Mouse (Mus musculus) cerebellum, adult 2 months (tissue): ENCODE data around the gene Ncbp1. TPM values are rescaled to one million over a fixed set of nuclear protein-coding genes. Genes with fewer than 3 reads are reported as not detected.

Source experiments
- DNase-seq, 2 experiments: peaks; one replicate each; pipeline ENCODE4 v3.0.0; 2021
- H3K27ac ChIP-seq: fragments of 200-500 bp; 2 replicates; pipeline ENCODE4 v1.5.1; 2012; ENCODE audit warnings: low read length, control low read depth, inconsistent platforms; ENCODE audit not compliant: insufficient read depth
- H3K27me3 ChIP-seq: fragments of 200-500 bp; 2 replicates; pipeline ENCODE4 v1.6.1; 2012; ENCODE audit warnings: inconsistent platforms, mild to moderate bottlenecking, low read length, moderate library complexity; ENCODE audit not compliant: control insufficient read depth, insufficient read depth
- H3K4me1 ChIP-seq: fragments of 200-500 bp; 2 replicates; pipeline ENCODE4 v1.6.1; 2011; ENCODE audit warnings: low read length; ENCODE audit not compliant: control insufficient read depth, insufficient read depth
- H3K4me3 ChIP-seq: fragments of 200-500 bp; replicated peaks from 2 replicates; pipeline ENCODE3; 2011; ENCODE audit warnings: mild to moderate bottlenecking, low read depth, low read length, control low read depth; ENCODE audit not compliant: insufficient read depth
- CTCF ChIP-seq: fragments of 200-500 bp; IDR thresholded peaks from 2 replicates; pipeline ENCODE4 v1.5.1; 2011; ENCODE audit warnings: low read depth, mild to moderate bottlenecking, control low read depth, low read length, moderate library complexity, borderline replicate concordance; ENCODE audit not compliant: insufficient read depth
- POLR2A ChIP-seq: fragments of 200-500 bp; IDR thresholded peaks from 2 replicates; pipeline ENCODE4 v1.6.1; 2011; ENCODE audit warnings: low read length, control low read depth, borderline replicate concordance; ENCODE audit not compliant: insufficient read depth
- WGBS: fragments of 180-500 bp; shearing (Covaris S2); methylation state at CpG from one replicate; pipeline ENCODE4 v1.1.7; 2018; 5-methylcytosine and 5-hydroxymethylcytosine counted together
- polyA plus RNA-seq: library from polyadenylated mRNA; depleted of rRNA; stranded (reverse); fragments of >200 nt; gene quantifications from 2 replicates; pipeline ENCODE4 v1.2.3, GENCODE M21; 2012

Gene Ncbp1
- polyA plus RNA-seq, 1 experiment = 61.2 TPM

GRCm38 (mm10) chr4:46117536-46117935 lies 20.9 kb upstream of the Ncbp1 start:
- whole genome bisulfite sequencing = 96% methylated on average over 4 of the region's 4 CpGs

GRCm38 (mm10) chr4:46119514-46120094 lies 18.8 kb upstream of the Ncbp1 start:
- Histone ChIP-seq H3K27me3 (no peaks in the 10 kb centered on the region), H3K4me1 (peaks cover 19% of the 10 kb centered on the region), H3K4me3 (no peak overlapping the region), H3K27ac (no peak overlapping the region)
- TF ChIP-seq POLR2A (no peak), CTCF (peak; percentile 56; the same call in 1 of the 2 replicates)
- no peak for DNase-seq
- WGBS = 80% methylated on average over 14 of the region's 14 CpGs

More at GRCm38 (mm10) chr4:46117536-46117935, 20.9 kb upstream of the Ncbp1 start:
- Histone ChIP-seq H3K27ac (no peak overlapping the region), H3K4me3 (no peak overlapping the region), H3K4me1 (peaks cover 19% of the 10 kb centered on the region), H3K27me3 (no peaks in the 10 kb centered on the region)
- no peak for DNase-seq
- TF ChIP-seq POLR2A (no peak), CTCF (no peak)

GRCm38 (mm10) chr4:46120767-46121166 lies 17.6 kb upstream of the Ncbp1 start:
- Histone ChIP-seq H3K27ac (no peak overlapping the region), H3K4me1 (peaks cover 16% of the 10 kb centered on the region), H3K4me3 (no peak overlapping the region), H3K27me3 (no peaks in the 10 kb centered on the region)
- DNase-seq = no peak
- WGBS = 85% methylated on average over 3 of the region's 3 CpGs
- TF ChIP-seq CTCF (no peak), POLR2A (no peak)

- Histone ChIP-seq H3K27me3 (no peaks in the 10 kb centered on the region), H3K4me1 (no peaks in the 10 kb centered on the region), H3K27ac (no peak overlapping the region), H3K4me3 (no peak overlapping the region)
- TF ChIP-seq CTCF = no peak
- no peak for TF ChIP-seq POLR2A
- no peak for DNase-seq
- 90% methylated on average over 6 of the region's 6 CpGs for whole genome bisulfite sequencing
Observed at GRCm38 (mm10) chr4:46123358-46123757, 15.1 kb upstream of the Ncbp1 start.

GRCm38 (mm10) chr4:46126541-46126940 lies 11.9 kb upstream of the Ncbp1 start:
- no peaks in the 10 kb centered on the region for H3K27me3 ChIP-seq
- no peak overlapping the region for H3K4me3 ChIP-seq
- WGBS = 41% methylated on average over 2 of the region's 2 CpGs
- no peaks in the 10 kb centered on the region for H3K4me1 ChIP-seq
- H3K27ac ChIP-seq = no peak overlapping the region
- TF ChIP-seq CTCF (peak; percentile 100), POLR2A (no peak)
- peak; percentile 77 to 86 for DNase-seq

- Histone ChIP-seq H3K4me1 (no peaks in the 10 kb centered on the region), H3K27me3 (no peaks in the 10 kb centered on the region), H3K4me3 (no peak overlapping the region), H3K27ac (no peak overlapping the region)
- WGBS = 73% methylated on average over 8 of the region's 8 CpGs
- TF ChIP-seq CTCF (no peak), POLR2A (no peak)
- no peak for DNase-seq
Observed at GRCm38 (mm10) chr4:46129311-46130004, 9.0 kb upstream of the Ncbp1 start.

GRCm38 (mm10) chr4:46130221-46130620 lies 8.2 kb upstream of the Ncbp1 start:
- peak in 1 of 2 experiments; percentile 53 for DNase-seq
- Histone ChIP-seq H3K27me3 (no peaks in the 10 kb centered on the region), H3K4me1 (no peaks in the 10 kb centered on the region), H3K27ac (no peak overlapping the region), H3K4me3 (no peak overlapping the region)
- no peak for TF ChIP-seq POLR2A
- peak; percentile 66 for TF ChIP-seq CTCF
- 70% methylated on average over 3 of the region's 3 CpGs for WGBS

GRCm38 (mm10) chr4:46131791-46132190 lies 6.6 kb upstream of the Ncbp1 start:
- Histone ChIP-seq H3K27me3 (no peaks in the 10 kb centered on the region), H3K4me1 (no peaks in the 10 kb centered on the region), H3K4me3 (no peak overlapping the region), H3K27ac (no peak overlapping the region)
- 89% methylated on average over 6 of the region's 6 CpGs for WGBS
- TF ChIP-seq POLR2A (no peak), CTCF (no peak)
- no peak for DNase-seq
